Mouse (Mus musculus): ENCODE measurements around the gene Gphb5. TPM values are rescaled to one million over a fixed set of nuclear protein-coding genes. Genes with fewer than 3 reads are reported as not detected.

Gene Gphb5
- polyA plus RNA-seq, 1 experiment from 2014 or later: 0.10 TPM

DNA sequence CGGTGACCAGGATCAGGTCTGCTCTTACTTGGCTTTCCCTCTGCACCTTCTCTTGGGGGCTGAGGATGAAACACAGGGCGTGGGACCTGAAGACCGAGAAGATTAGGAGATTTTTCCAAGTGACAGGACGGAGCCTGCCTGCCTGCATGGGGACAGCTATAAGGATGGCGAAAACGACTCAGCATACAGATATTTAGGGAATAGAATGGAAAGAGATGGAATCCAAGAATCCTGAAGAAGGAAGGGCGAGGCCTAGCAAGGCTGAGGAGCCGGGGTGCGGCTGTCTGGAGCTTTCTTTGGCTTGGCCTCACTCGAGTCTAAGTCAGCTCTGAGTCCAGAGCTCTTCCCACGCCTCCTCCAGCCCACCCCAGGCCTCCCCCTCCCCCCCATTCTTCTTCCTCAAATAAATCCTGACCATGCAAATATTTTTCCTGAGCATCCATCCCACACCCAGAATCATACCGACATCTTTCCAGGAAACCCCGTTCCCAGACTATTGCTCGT lies 50.9 kb downstream of the Gphb5 start:
- Histone ChIP-seq H3K36me3 (ENCODE audit: control insufficient read depth, insufficient read depth, low read length) (0 out of 2 replicates have a peak, but pooled peaks cover 4% of the 10 kb centered on the region), H3K4me3 (ENCODE audit: low read depth, low read length) (no peak overlapping the region), H3K27me3 (replicated peaks; ENCODE audit: control insufficient read depth, insufficient read depth, low read length) (no peaks in the 10 kb centered on the region), H3K9me3 (ENCODE audit: control insufficient read depth, low read length) (no peaks in the 10 kb centered on the region), H3K4me1 (ENCODE audit: control insufficient read depth, insufficient read depth, low read length) (no peaks in the 10 kb centered on the region), H3K4me2 (ENCODE audit: low read depth, low read length) (no peak overlapping the region), H3K27ac (replicated peaks; ENCODE audit: low read depth, low read length) (no peak overlapping the region), H3K9ac (ENCODE audit: low read depth, low read length) (no peak overlapping the region)
- DNase-seq (ENCODE audit: low spot score) (no peak), ATAC-seq (ENCODE audit: low read depth) (no peak)
- 85% methylated on average over 14 of the region's 14 CpGs for WGBS

DNA sequence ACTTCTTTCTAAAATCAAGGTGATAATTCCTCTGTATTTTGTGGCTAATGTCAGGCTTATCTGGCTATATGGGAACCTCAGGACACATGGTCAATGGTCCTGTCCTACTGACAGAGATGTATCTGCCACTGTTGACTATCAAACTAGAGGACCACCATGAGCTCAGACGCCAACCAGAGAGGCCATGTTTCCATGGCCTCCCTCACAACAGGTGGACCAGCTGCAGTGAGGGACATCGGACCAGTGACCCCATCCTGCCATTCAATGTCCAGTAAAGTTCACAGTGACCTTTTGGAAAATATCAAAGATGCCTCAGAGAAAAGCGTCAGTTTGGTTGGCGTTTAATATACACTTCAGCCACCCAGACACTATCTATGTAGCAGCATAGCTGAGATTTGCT lies 52.2 kb downstream of the Gphb5 start:
- H3K9me3 ChIP-seq (ENCODE audit: control insufficient read depth, low read length): no peaks in the 10 kb centered on the region
- no peaks in the 10 kb centered on the region for H3K4me1 ChIP-seq (ENCODE audit: control insufficient read depth, insufficient read depth, low read length)
- ATAC-seq (ENCODE audit: low read depth) (no peak), DNase-seq (ENCODE audit: low spot score) (no peak)
- no peak overlapping the region for H3K4me3 ChIP-seq (ENCODE audit: low read depth, low read length)
- no peak overlapping the region for H3K4me2 ChIP-seq (ENCODE audit: low read depth, low read length)
- H3K36me3 ChIP-seq (ENCODE audit: control insufficient read depth, insufficient read depth, low read length): 0 out of 2 replicates have a peak, but pooled peaks cover 4% of the 10 kb centered on the region
- 97% methylated on average over 4 of the region's 4 CpGs for WGBS
- H3K27me3 ChIP-seq (replicated peaks; ENCODE audit: control insufficient read depth, insufficient read depth, low read length): no peaks in the 10 kb centered on the region
- no peak overlapping the region for H3K27ac ChIP-seq (replicated peaks; ENCODE audit: low read depth, low read length)
- H3K9ac ChIP-seq (ENCODE audit: low read depth, low read length): no peak overlapping the region

DNA sequence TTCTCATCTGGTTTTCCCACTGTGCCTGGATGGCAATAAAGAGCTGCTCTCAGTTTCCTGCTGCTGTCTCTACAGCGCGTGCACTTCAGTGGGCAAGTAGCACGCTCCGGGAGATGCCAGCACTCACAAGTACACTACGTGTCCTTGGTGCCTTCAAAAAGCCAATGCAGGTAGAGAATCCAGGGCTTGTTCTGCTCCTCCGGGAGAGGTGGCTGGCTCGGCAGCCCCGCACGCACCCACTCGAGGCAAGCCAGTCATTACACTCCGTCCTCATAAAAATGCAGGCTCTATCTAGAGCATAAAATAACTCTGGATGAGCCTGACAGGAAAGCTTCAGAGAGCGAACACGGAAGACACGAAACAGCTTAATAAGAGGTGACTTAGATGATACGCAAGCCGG lies 54.1 kb downstream of the Gphb5 start:
- no peak overlapping the region for H3K4me3 ChIP-seq (ENCODE audit: low read depth, low read length)

More for the DNA sequence above, 54.1 kb downstream of the Gphb5 start:
- Histone ChIP-seq H3K9ac (ENCODE audit: low read depth, low read length) (no peak overlapping the region), H3K36me3 (ENCODE audit: control insufficient read depth, insufficient read depth, low read length) (0 out of 2 replicates have a peak, but pooled peaks cover 4% of the 10 kb centered on the region), H3K27me3 (replicated peaks; ENCODE audit: control insufficient read depth, insufficient read depth, low read length) (no peaks in the 10 kb centered on the region), H3K9me3 (ENCODE audit: control insufficient read depth, low read length) (no peaks in the 10 kb centered on the region), H3K4me2 (ENCODE audit: low read depth, low read length) (no peak overlapping the region), H3K27ac (replicated peaks; ENCODE audit: low read depth, low read length) (no peak overlapping the region), H3K4me1 (ENCODE audit: control insufficient read depth, insufficient read depth, low read length) (no peaks in the 10 kb centered on the region)
- DNase-seq (ENCODE audit: low spot score) (no peak), ATAC-seq (ENCODE audit: low read depth) (no peak)
- WGBS: 92% methylated on average over 16 of the region's 16 CpGs

Other genes with a start within 250 kb of the Gphb5 start
- 0.45 and 0.62 TPM in 2 replicates for gene Kcnh5, start 239.4 kb downstream of the Gphb5 start, polyA plus RNA-seq (2014; fragmentation: Nextera tagmentation; extraction: Ambion mirVana)
- gene Rhoj, start 108.5 kb downstream of the Gphb5 start, polyA plus RNA-seq (2014; fragmentation: Nextera tagmentation; extraction: Ambion mirVana): 85.4 and 97.5 TPM in 2 replicates
- 14.8 and 15.3 TPM in 2 replicates for gene Ppp2r5e, start 179.5 kb upstream of the Gphb5 start, polyA plus RNA-seq (2014; fragmentation: Nextera tagmentation; extraction: Ambion mirVana)

Measured in embryonic facial prominence, embryonic 14.5 days (tissue).